ENCODE assay signal across 8 mouse cellular contexts in the genomic region with DNA sequence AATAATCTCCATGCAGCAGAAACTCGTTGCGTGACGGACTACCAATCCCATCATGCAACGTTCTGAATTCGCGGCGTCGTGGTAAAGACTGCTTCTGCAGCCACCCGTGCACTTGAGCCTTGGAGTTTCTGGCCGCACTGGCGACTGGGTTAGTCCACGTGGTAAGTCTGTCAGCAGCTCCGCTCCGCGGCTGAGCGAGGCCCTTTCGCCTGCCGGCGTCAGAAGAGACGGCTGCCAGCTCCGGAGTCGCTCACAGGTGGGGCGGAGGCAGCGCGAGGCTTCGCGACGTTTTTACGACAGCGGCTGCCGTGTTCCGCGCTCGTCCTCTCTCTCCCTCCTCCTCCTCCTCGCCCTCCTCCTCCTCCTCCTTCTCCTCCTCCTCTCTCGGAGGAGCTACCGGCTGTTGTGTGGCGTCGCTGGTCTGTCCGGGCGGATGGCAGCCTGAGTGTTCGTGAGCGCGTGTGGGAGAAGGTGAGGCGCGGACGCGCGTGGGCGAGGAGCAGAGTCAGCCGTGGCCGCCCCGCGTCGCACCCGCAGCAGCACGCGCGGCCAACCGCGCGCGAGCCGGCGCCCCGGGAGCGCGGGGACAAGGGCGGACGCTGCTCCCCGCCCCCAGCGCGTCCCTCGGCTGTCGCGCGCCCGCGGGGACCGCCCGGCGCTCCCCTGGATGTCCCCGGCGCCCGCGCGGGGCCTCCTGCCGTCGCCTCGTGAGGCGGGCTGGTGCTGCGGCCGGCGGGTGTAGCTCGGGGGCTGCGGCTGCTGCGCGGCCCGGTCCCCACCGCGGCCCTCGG. TPM values are rescaled to one million over a fixed set of nuclear protein-coding genes. Genes with fewer than 3 reads are reported as not detected.
DNase-seq lines count a peak whose midpoint lies in the region; ATAC-seq lines count a peak whose summit lies in the region.

A gene (plus strand): TSS at position 367 of the 791 bp plus-strand sequence.

- WGBS in heart, embryonic 10.5 days, result under 1% methylated on average over 81 of the region's 102 CpGs
- WGBS in kidney, embryonic 15.5 days, result under 1% methylated on average over 92 of the region's 102 CpGs

- H3K27ac ChIP-seq in heart, embryonic 10.5 days, result peak within 1 kb of the TSS; percentile 96
- peak within 1 kb of the TSS; percentile 100 for H3K27ac ChIP-seq in kidney, embryonic 15.5 days

- DNase-seq in B cell, adult 2 months, result peak; percentile 83 to 84
- peak; percentile 99 for DNase-seq in brain, adult 2 months (ENCODE audit: low read depth, low spot score)
- peak; percentile 97 for DNase-seq in heart, embryonic 10.5 days (ENCODE audit: low spot score)
- DNase-seq in liver, result peak; percentile 93
- peak; percentile 86 to 93 for DNase-seq in spleen, postnatal 4 days (ENCODE audit: low spot score in 2 of 2)

- no peaks in the 10 kb centered on the region for H3K27me3 ChIP-seq in heart, embryonic 10.5 days (ENCODE audit: insufficient read depth, poor library complexity, severe bottlenecking)
- no peaks in the 10 kb centered on the region for H3K27me3 ChIP-seq in kidney, embryonic 15.5 days

- no peaks in the 10 kb centered on the region for H3K9me3 ChIP-seq in heart, embryonic 10.5 days
- no peaks in the 10 kb centered on the region for H3K9me3 ChIP-seq in kidney, embryonic 15.5 days (replicated peaks)

- H3K36me3 ChIP-seq in heart, embryonic 10.5 days, result no peaks in the 10 kb centered on the region
- no peaks in the 10 kb centered on the region for H3K36me3 ChIP-seq in kidney, embryonic 15.5 days

- H3K4me3 ChIP-seq in heart, embryonic 10.5 days, result peak within 1 kb of the TSS; percentile 83
- H3K4me3 ChIP-seq in kidney, embryonic 15.5 days (replicated peaks), result peak within 1 kb of the TSS; percentile 88

- peak within 1 kb of the TSS; percentile 92 for H3K9ac ChIP-seq in kidney, embryonic 15.5 days

- peaks cover 9% of the 10 kb centered on the region for H3K4me1 ChIP-seq in heart, embryonic 10.5 days
- H3K4me1 ChIP-seq in kidney, embryonic 15.5 days, result peaks cover 21% of the 10 kb centered on the region

- ATAC-seq in erythroblast, adult 5-6 weeks (replicated peaks; ENCODE audit: low FRiP score, poor library complexity, severe bottlenecking), result peak; percentile 90
- peak; percentile 89 for ATAC-seq in kidney, embryonic 15.5 days (replicated peaks; ENCODE audit: low FRiP score)
- peak; percentile 86 for ATAC-seq in monocyte, adult 5-6 weeks (replicated peaks; ENCODE audit: insufficient number of reproducible peaks, low FRiP score, low TSS enrichment, poor library complexity, severe bottlenecking)

- H3K4me2 ChIP-seq in kidney, embryonic 15.5 days, result peak within 1 kb of the TSS; percentile 76

RNA-seq across cellular contexts. Expression of the gene that starts here (rescaled TPM):
- 39.6 and 51.6 TPM in 2 replicates for total RNA-seq in erythroblast, adult 5-6 weeks (2015; ENCODE audit: low replicate concordance)
- 50.6 and 66.1 TPM in 2 replicates for total RNA-seq in erythroblast, adult 5-6 weeks (2017; ENCODE audit: low replicate concordance)
- polyA plus RNA-seq in heart, embryonic 10.5 days (2016; fragmentation: Nextera tagmentation; extraction: Ambion mirVana), result 14.2 and 19.6 TPM in 2 replicates
- polyA plus RNA-seq in kidney, embryonic 15.5 days (2015; fragmentation: Nextera tagmentation; extraction: Ambion mirVana), result 19.0 and 19.4 TPM in 2 replicates
- total RNA-seq in monocyte, adult 5-6 weeks (2017), result 22.9 to 39.3 TPM (median 26.6 TPM) in 3 replicates

Comparison
In these comparisons a context has a peak if more than half of its experiments do, and no peak if none do; other contexts are left out.
1. Peak in every context shown above with its lines: DNase-seq, ATAC-seq, H3K4me3 ChIP-seq and H3K27ac ChIP-seq.